Mouse (Mus musculus): ENCODE results near the gene 1110065P20Rik.
A peak's percentile ranks its signal among the peaks of the same experiment; 100 is the strongest.

1110065P20Rik gene

DNA sequence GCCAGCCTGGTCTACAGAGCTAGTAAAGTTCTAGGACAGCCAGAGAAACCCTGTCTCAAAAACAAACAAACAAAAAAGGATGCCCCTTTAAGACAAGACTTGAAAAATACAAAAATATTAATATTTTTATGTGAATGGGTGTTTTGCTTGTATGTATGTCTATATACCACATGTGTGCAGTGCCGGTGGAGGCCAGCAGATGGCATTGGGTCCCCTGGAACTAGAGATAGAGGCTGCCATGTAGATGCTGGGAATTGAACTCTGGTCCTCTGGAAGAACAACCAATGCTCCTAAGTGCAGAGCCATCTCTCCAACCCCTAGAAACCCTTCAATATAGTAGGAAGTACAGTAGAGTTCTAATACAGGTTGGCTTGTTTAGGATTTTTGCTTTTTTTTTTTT is 10.0 kb downstream of the 1110065P20Rik start:
- peak; percentile 36 for DNase-seq (ENCODE audit: low read depth, low spot score)

DNA sequence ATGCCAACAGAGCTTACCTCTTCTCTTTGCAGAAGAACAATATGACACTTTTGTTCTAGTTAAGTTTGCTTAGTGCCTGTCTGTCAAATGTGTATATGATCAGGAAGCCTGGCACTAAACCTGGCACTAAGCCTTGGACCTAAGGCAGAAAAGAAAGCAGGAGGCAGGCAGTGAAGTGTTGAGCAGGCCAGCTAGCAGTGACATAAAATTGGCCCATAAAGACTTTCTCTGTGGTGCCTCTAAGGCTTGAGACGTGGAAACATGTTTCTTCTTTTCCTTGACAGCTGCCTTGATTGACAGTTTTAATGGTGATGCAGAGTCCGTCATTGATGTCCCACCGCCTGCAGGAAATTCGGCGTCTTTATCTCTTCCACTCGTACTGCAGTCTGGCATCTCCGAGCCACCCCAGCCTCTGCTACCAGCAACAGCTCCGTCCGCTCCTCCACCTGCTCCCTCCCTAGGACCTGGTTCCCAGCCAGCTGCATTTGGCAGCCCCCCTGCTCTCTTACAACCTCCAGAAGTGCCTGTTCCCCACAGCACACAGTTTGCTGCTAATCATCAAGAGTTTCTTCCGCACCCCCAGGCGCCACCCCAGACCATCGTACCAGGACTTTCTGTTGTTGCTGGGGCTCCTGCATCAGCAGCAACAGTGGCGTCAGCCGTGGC is 12.8 kb downstream of the 1110065P20Rik start:
- DNase-seq (ENCODE audit: low read depth, low spot score) = no peak

DNA sequence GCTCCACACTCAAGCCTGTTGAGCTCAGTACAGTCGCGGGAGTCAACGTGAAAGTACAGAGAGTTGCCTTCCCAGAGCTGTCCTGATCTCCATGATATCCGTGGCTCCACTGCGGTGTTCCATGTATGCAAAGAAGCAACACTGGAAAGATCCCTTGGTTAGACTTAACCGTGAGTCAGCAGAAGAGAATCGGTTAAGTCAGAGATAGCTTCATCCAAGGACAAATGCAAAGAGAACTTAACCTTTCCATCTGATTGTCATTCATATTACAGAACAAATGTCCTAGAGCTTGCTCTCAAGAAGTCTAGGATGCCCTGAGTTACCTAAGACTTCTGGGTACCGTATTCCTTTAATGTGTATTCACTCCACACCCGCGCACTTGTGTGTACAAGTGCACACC is 18.2 kb downstream of the 1110065P20Rik start:
- DNase-seq (ENCODE audit: low read depth, low spot score) = no peak

DNA sequence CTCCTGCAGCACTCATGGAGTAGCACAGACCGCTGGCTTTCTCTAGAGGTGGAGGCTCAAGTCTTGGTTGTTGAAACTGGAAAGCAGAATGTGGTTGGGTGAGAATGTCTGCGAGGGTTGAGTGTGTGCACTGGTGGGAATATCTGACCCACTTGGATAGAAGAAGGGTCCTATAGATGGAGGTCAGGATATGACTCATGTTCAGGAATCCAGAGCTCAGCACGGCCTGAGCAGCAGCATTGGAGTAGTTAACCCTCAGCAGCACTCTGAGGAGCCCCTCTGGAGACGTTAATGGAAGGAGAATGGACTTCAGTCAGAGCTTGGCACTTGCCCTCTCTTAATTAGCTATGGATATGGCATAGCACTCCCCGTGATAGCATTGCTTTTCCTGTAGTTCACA is 21.3 kb downstream of the 1110065P20Rik start:
- DNase-seq (ENCODE audit: low read depth, low spot score) = no peak

DNA sequence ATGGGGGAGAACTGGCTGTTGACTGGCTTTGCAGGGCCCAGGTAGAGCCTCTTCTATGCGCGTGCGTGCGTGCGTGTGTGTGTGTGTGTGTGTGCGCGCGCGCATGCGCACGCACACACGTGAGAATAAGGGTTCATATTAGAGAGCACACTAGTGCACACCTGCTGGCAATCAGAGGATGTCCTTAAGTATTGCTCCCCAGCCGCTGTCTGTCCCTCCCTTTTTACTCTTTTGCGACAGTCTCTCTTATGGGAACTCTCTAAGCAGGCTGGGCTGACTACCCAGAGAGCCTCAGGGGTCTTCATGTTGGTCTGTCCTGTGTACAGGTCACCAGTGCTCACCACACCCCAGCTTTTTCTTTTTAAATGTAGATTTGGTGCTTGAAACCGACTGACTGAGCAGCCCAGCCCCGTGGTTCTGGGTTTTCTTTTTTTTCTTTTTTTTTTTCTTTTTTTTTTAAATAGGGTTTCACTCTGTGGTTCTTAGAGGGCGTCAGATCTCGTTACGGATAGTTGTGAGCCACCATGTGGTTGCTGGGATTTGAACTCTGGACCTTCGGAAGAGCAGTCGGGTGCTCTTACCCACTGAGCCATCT is 25.5 kb downstream of the 1110065P20Rik start:
- DNase-seq (ENCODE audit: low read depth, low spot score) = no peak

DNA sequence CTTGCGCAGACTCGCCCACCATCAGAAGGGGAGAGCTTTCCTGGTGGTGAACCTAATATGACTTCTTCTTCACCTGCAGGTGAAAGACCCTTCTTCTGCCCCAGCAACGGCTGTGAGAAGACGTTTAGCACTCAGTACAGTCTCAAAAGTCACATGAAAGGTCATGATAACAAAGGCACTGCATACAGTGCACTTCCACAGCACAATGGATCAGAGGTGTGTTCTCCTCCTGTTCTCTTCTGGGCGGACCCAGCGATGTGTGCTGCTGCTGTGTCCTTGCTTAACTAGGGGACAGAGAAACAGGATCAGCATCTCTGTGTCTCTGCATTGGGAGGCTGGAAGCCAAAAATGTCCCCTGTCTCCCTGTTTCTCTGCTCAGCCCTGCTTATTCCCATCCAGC is 26.0 kb downstream of the 1110065P20Rik start:
- DNase-seq (ENCODE audit: low read depth, low spot score) = no peak

DNA sequence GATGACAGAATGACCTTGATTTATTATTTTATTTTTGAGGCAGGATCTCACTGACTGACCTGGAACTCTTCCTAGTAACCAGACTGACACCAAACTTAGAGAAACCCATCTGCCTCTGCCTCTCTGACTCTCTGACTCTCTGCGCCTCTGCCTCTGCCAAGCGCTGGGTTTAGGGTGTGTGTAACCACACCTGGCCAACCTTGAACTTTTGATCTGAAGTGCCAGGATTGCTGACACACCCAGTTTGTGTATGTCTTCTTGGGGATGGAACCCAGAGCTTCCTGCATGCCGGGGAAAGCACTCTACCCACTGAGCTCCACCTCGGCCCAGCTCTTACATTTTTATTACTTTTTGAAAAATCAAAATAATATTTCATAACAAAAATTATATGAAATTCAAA is 32.2 kb downstream of the 1110065P20Rik start:
- no peak for DNase-seq (ENCODE audit: low read depth, low spot score)

DNA sequence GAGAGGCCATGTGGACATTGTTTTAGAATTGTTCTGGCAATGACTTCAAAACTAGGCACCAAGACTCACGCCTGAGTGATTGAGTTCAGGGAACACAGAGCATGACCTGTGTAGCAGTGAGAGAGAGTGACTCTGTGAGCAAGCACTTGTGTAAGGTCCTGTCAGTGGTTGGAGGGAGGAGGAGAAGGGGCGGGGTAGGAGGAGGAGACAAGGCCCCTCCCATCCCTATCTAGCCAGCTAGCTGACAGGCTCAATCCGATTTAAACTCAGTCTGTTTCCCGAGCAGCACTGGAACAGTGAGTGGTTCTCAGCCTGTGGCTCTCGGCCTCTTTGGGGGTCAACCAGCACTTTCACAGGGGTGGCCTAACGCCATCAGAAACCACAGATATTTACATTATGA is 33.2 kb downstream of the 1110065P20Rik start:
- DNase-seq (ENCODE audit: low read depth, low spot score) = peak; percentile 33

DNA sequence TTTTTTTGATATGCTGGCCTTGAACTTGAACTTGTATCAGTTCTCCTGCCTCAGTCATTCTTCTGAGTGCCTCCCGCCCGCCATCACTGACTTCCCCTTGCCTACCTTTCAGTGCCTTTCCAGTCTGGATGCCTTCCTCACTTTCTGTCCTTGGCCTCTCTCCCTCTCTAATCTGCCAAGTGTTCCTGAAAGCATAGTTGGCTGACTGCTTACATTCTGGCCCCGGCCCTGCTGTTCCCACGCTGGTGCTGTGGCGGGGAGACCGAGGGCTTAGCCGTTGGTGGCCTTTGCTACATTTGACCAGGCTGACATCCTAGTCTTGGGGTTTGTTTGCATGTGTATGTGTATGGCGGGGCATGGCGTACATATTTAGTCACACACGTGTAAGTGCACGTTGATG is 35.1 kb downstream of the 1110065P20Rik start:
- no peak for DNase-seq (ENCODE audit: low read depth, low spot score)

DNA sequence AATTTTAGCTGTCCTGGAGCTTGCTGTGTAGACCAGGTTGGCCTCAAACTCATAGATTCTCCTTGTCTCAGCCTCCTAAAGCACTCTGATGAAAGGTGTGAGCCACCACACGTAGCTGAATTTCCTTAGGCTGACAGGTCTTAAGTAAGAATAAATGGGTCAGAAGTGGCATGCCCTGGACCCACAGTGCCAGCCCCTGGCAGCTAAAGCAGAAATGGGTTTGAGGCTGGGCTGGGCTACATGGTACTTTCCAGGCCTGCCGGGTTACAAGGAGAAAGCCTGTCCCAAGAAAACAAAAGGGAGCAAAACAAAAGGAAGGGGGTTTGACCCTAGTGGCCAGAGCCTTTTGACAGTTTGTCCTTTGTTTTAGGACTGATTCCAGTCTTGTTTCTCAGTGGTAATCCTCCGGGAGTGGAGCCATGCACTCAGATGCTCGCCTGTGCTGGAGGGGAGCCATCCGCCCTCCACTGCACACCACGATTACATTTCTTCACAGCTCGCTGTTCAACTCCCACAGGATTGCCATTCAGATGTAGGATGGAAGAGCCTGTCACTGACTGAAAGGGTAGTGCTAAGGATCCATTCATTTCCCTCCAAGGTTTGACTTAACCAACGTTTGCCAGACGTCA is 39.5 kb downstream of the 1110065P20Rik start:
- DNase-seq (ENCODE audit: low read depth, low spot score) = no peak

DNA sequence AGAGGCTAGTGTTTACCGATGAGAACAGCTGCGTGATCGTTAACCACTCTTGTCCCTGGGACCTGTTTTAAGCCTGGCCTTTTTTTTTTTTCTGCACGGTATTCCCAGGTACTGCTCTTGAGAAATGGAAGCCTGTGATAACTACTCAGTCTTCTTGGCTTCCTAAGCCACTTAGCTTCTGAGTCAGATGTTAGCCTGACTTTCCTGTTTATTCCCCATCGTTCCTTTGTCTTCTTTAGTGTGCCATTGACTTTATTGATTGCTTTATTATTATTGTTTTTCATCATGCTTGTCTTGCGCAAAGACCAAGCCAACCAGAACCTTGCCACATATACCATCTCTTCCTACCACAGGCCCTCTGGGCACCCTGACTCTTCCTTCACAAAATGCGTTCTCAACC is 40.9 kb downstream of the 1110065P20Rik start:
- no peak for DNase-seq (ENCODE audit: low read depth, low spot score)

DNA sequence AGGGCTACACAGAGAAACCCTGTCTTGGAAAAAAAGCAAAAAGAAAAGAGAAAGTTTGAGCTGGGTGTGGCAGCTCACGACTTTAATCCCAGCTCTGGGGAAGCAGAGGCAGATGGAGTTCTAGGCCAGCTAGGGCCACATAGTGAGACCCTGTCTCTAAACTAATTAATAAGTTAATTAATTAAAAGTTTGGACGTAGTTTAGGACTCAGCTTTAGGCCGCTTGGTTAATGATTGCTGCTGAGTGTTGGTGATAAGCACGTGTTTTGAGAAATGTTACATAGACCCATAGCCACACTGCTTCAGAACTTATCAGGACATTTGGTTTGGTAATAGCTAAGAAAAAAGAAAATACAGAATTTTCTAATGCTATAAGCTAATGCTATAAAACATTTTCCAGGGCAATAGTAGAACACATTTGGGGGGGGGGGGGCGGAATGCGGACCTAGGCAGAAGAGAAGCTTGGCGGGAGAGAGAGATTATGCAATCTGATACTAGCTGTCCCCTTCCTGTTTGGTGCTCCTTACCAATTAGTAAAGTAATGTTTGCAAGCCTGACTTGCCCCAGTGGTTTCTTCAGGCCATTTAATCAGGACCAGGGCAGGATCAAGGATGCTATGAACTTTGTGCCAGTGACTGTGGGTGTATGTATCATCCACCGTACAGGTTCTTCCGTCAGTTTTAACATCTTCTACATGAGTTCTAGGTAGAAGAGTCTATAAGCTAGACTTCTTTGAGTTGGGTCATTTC is 41.7 kb downstream of the 1110065P20Rik start:
- no peak for DNase-seq (ENCODE audit: low read depth, low spot score)

DNA sequence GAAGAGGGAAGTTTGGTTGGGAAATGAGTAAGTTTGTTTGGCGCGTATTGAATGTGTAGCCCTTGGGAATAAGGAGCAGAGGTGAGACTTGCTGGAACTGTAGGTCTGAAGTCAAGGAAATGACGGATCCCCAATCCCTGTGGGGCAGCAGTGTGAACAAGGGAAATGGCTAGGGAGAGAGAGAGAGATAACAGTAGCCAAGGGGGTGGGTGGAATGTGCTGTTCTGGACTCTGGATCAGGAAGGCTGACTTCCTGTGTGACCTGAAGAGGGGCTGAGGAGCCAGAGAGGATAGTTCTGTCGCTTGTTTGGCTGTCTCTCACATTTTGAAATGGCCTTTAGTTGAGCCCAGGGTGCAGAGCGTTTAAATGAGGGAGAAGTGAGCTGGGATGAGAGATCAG is 42.5 kb downstream of the 1110065P20Rik start:
- no peak for DNase-seq (ENCODE audit: low read depth, low spot score)

DNA sequence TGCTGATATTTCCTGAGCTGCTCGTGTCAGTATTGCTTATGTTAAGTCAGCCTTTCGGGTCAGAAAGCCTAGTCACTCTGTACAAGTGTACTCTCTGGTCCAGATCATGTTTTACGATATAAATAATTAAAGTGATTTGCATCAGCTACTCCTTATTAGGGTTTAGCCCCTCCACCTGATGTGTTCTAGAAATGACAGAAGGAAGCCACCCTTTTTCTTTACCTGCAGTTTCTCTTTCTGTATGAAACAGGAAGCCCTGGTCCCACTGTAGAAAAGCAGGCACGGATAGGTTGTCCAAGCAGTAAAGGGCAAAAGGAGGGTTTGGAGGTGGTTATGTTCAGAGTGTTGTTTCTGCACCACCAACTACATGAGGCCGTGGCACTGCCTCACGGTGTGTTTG is 47.6 kb downstream of the 1110065P20Rik start:
- DNase-seq (ENCODE audit: low read depth, low spot score) = peak; percentile 67

DNA sequence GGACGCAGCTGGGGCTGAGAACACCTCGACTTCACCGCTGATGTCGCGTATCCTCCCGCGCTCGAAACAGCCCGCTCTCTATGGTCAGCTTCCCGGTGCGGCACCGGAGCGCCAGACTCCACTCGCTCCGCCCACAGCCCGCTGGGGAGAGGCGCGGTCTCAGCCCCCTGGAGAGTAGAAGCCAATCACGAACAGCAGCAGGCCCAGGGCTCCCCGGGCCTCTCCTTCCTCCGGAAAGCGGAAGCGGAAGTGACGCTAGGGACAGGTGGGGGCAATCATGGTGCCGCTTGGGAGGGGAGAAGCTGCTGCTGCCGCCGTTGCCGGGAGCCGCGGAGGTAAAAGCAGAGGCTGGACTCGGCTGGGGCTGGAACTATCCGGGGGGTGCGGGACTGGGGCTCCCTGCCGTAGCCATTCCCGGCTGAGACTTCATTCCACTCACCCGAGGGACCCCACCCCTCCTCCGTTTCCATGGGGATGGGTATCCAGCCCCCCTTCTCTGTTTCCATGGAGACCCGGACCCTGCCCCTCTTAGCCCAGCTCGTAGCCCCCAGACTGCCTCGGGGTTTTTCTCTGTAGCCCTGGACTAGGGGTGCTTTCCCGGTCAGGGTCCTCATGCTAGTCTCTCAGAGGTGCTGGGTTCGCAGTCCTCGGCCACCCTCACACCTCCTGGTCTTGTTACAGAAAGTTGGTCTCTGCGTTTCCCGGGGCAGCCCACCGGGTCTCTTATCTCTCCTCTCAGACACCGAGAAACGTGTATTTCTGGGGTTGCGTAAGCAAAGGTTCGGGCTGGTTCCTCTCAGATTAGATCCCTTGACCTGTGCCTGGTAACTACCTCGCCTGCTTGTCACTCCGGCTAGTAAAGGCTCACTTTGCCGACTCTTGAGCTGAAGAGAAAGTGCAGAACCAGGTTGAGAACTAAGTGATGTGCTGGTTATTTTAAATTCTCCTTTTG is 48.4 kb downstream of the 1110065P20Rik start:
- peak; percentile 98 for DNase-seq (ENCODE audit: low read depth, low spot score)

DNA sequence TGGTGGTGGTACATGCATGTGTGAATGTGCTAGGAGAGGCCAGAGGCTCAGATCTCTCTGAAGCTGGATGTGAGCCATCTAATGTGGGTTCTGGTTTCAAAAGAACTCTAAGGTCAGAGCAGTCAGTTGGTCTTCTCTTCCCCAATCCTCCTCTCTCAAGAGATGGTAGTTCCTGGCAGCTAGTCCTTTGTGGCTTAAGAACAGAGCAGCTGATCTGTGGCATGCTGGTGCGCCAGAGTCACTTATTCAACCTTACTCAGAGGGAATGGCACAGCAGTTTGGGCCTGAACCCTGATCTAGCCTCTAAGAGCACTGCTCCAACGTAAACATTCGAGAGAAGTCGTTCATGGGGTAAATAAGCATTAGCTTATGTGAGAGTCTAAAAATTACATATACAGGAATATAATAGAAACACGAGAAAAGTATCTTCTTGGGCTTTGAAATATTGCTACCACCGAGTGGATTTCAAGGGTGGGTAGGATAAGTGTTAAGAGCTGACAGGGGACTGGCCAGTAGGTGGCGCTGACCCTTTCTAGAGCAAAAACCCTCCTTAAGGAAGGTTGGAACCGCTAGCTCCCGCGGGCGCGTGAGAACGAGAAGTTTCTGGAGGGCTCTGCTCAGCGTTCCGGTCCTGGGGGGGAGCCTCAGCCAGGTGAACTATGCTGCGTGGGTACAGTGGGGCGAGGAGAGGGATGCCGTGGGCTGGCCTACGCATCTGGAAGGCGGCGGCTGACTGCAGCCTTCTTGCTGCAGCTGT is 49.3 kb downstream of the 1110065P20Rik start, which contains the start of gene Mtf1:
Gene Mtf1 (plus strand): TSS at position 553 of the 757 bp plus-strand sequence.
- DNase-seq (ENCODE audit: low read depth, low spot score) = peak; percentile 91
